Mouse (Mus musculus) lung, postnatal 4 days (tissue): ENCODE measurements around the gene Tbc1d9.

Experiments used
- DNase-seq, 2 experiments: peaks; one replicate each; pipeline ENCODE4 v3.0.0; 2021

The Tbc1d9 gene

GRCm38 (mm10) chr8:83181851-83182482 is 16.8 kb downstream of the Tbc1d9 start:
- DNase-seq = no peak

- no peak for DNase-seq
These were observed 17.6 kb downstream of the Tbc1d9 start for GRCm38 (mm10) chr8:83182784-83183183.

GRCm38 (mm10) chr8:83186376-83186775 is 21.2 kb downstream of the Tbc1d9 start:
- DNase-seq = peak in 1 of 2 experiments; percentile 31

GRCm38 (mm10) chr8:83187363-83187962 is 22.3 kb downstream of the Tbc1d9 start:
- DNase-seq = no peak

- DNase-seq = no peak
These were observed 24.5 kb downstream of the Tbc1d9 start for GRCm38 (mm10) chr8:83189538-83190095.

GRCm38 (mm10) chr8:83196088-83196487 is 30.9 kb downstream of the Tbc1d9 start:
- DNase-seq = no peak

GRCm38 (mm10) chr8:83199715-83200114 is 34.6 kb downstream of the Tbc1d9 start:
- DNase-seq = no peak

GRCm38 (mm10) chr8:83200191-83201177 is 35.3 kb downstream of the Tbc1d9 start:
- DNase-seq = peak; percentile 10 to 25

- no peak for DNase-seq
These were observed 37.8 kb downstream of the Tbc1d9 start for GRCm38 (mm10) chr8:83202946-83203345.

- no peak for DNase-seq
These were observed 40.8 kb downstream of the Tbc1d9 start for GRCm38 (mm10) chr8:83205907-83206306.

- no peak for DNase-seq
These were observed 44.4 kb downstream of the Tbc1d9 start for GRCm38 (mm10) chr8:83209581-83209980.

- DNase-seq = no peak
These were observed 45.5 kb downstream of the Tbc1d9 start for GRCm38 (mm10) chr8:83210676-83211075.

GRCm38 (mm10) chr8:83215065-83215464 is 49.9 kb downstream of the Tbc1d9 start:
- DNase-seq = no peak

GRCm38 (mm10) chr8:83216520-83216919 is 51.4 kb downstream of the Tbc1d9 start:
- no peak for DNase-seq

- no peak for DNase-seq
These were observed 52.0 kb downstream of the Tbc1d9 start for GRCm38 (mm10) chr8:83217196-83217595.

GRCm38 (mm10) chr8:83217891-83218290 is 52.7 kb downstream of the Tbc1d9 start:
- no peak for DNase-seq

- DNase-seq = no peak
These were observed 54.2 kb downstream of the Tbc1d9 start for GRCm38 (mm10) chr8:83219392-83219791.

GRCm38 (mm10) chr8:83220746-83221145 is 55.6 kb downstream of the Tbc1d9 start:
- DNase-seq = no peak

GRCm38 (mm10) chr8:83224754-83225416 is 59.7 kb downstream of the Tbc1d9 start:
- no peak for DNase-seq

GRCm38 (mm10) chr8:83225598-83225997 is 60.4 kb downstream of the Tbc1d9 start:
- no peak for DNase-seq

GRCm38 (mm10) chr8:83227336-83227735 is 62.2 kb downstream of the Tbc1d9 start:
- DNase-seq = peak in 1 of 2 experiments; percentile 23

- no peak for DNase-seq
These were observed 67.9 kb downstream of the Tbc1d9 start for GRCm38 (mm10) chr8:83233099-83233498.

- DNase-seq = no peak
These were observed 74.2 kb downstream of the Tbc1d9 start for GRCm38 (mm10) chr8:83239341-83239740.
